Mouse (Mus musculus) embryo, embryonic 10 days (tissue): ENCODE results near the gene Unk.
A peak's percentile ranks its signal among the peaks of the same experiment; 100 is the strongest.

Experiments
- DNase-seq: peaks from one replicate; pipeline ENCODE4 v3.0.0-alpha.2; 2015; ENCODE audit warnings: low spot score

Unk gene

GRCm38 (mm10) chr11:116030898-116031845 lies 1.1 kb downstream of the Unk start:
- peak; percentile 25 for DNase-seq

- DNase-seq, result no peak
Measured at GRCm38 (mm10) chr11:116034584-116034983, 4.5 kb downstream of the Unk start.

GRCm38 (mm10) chr11:116036671-116037070 lies 6.5 kb downstream of the Unk start:
- DNase-seq, result no peak

- DNase-seq, result no peak
Measured at GRCm38 (mm10) chr11:116037826-116038225, 7.7 kb downstream of the Unk start.

GRCm38 (mm10) chr11:116040593-116040992 lies 10.5 kb downstream of the Unk start:
- no peak for DNase-seq

GRCm38 (mm10) chr11:116041833-116042232 lies 11.7 kb downstream of the Unk start:
- DNase-seq, result no peak

GRCm38 (mm10) chr11:116042372-116043138 lies 12.4 kb downstream of the Unk start:
- no peak for DNase-seq

- DNase-seq, result no peak
Measured at GRCm38 (mm10) chr11:116043286-116043685, 13.2 kb downstream of the Unk start.

- DNase-seq, result no peak
Measured at GRCm38 (mm10) chr11:116045173-116045572, 15.1 kb downstream of the Unk start.

GRCm38 (mm10) chr11:116049610-116050009 lies 19.5 kb downstream of the Unk start:
- DNase-seq, result no peak

GRCm38 (mm10) chr11:116050196-116050595 lies 20.1 kb downstream of the Unk start:
- no peak for DNase-seq

GRCm38 (mm10) chr11:116053510-116054229 lies 23.5 kb downstream of the Unk start:
- DNase-seq, result no peak

- no peak for DNase-seq
Measured at GRCm38 (mm10) chr11:116055873-116056272, 25.8 kb downstream of the Unk start.

- DNase-seq, result no peak
Measured at GRCm38 (mm10) chr11:116057237-116057881, 27.2 kb downstream of the Unk start.

- DNase-seq, result no peak
Measured at GRCm38 (mm10) chr11:116058022-116058614, 28.0 kb downstream of the Unk start.

- no peak for DNase-seq
Measured at GRCm38 (mm10) chr11:116058868-116059690, 29.0 kb downstream of the Unk start.

GRCm38 (mm10) chr11:116059691-116060025 lies 29.5 kb downstream of the Unk start:
- DNase-seq, result no peak

- DNase-seq, result no peak
Measured at GRCm38 (mm10) chr11:116060596-116060995, 30.5 kb downstream of the Unk start.

- DNase-seq, result no peak
Measured at GRCm38 (mm10) chr11:116061641-116062415, 31.7 kb downstream of the Unk start.

- no peak for DNase-seq
Measured at GRCm38 (mm10) chr11:116062521-116062920, 32.4 kb downstream of the Unk start.
